Mouse (Mus musculus): ENCODE data around the gene Moxd1. TPM values are rescaled to one million over a fixed set of nuclear protein-coding genes. Genes with fewer than 3 reads are reported as not detected.

Moxd1 gene
- total and polyA plus RNA-seq, 2 experiments from 2014 or later: 12.9 to 14.3 TPM

DNA sequence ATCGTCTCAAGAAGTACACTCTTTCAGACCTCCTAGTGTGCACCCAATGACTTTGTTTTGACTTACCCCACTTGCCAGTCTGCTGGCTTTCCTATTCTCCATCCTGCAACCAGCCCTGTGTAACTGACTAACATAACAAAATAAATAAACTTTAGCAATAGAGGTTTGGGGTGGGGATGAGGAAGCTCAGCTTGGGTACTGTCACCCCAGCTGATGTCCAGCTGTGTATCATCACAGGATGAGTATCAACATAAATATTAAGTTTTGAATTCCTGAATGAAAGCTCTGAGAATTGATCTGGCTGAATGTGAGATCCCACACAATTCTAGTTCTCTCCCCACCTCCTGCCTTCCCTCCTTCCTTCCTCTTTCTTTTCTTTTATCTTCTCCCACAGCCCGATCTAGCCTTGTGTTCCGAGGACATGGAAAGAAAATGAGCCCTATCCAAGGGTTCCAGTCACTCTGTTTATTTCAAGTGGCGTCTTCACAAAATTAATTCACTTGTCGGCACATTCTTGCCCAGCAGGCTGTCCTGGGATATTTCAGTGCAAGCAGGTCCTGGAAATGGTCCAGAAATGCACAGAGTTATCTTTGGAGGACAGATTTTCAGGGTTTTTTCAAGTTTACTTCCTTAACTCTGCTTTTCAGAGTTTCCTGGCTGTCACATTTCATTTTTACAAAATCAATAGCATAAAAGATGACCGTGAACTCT is 5.6 kb upstream of the Moxd1 start:
- H3K27me3 ChIP-seq (ENCODE audit: insufficient read depth, low read length): peaks cover 6% of the 10 kb centered on the region; the same call in 1 of the 2 replicates
- peak; percentile 10 for DNase-seq (ENCODE audit: low spot score)
- H3K4me3 ChIP-seq (ENCODE audit: low read length): no peak overlapping the region
- no peaks in the 10 kb centered on the region for H3K4me1 ChIP-seq (ENCODE audit: insufficient read depth, low read length)
- no peaks in the 10 kb centered on the region for H3K9me3 ChIP-seq (ENCODE audit: low read length)
- H3K4me2 ChIP-seq (ENCODE audit: low read depth, low read length): no peak overlapping the region
- WGBS: 30% methylated on average over 6 of the region's 6 CpGs
- H3K36me3 ChIP-seq (ENCODE audit: insufficient read depth, low read length): no peaks in the 10 kb centered on the region
- no peak for ATAC-seq
- H3K9ac ChIP-seq (replicated peaks; ENCODE audit: low read length): no peak overlapping the region
- TF ChIP-seq CTCF (IDR thresholded peaks at IDR 0.05; ENCODE audit: low read depth): no peak
- H3K27ac ChIP-seq: no peak overlapping the region

DNA sequence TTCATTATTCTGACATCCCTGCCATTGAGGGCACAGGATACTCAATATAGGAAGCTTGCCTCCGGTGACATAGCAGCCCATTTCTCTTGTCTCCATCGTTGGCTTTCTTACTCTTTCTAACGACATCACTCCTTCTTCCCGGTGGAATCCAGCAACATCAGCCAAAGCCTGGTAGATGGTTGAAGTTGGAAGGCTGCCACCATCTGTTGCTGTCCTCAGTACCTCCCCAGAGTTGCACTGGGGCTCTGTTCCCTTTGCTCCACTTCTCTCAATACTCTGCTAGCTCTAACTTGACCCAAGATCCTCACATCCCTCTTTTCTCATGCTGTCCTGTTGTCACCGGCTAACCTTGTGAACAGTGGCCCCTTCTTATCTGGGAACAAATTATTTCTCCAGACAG is 2.4 kb upstream of the Moxd1 start:
- no peak for TF ChIP-seq CTCF (IDR thresholded peaks at IDR 0.05; ENCODE audit: low read depth)
- Histone ChIP-seq H3K4me3 (ENCODE audit: low read length) (no peak overlapping the region), H3K36me3 (ENCODE audit: insufficient read depth, low read length) (no peaks in the 10 kb centered on the region), H3K27ac (no peak overlapping the region), H3K9ac (replicated peaks; ENCODE audit: low read length) (no peak overlapping the region), H3K9me3 (ENCODE audit: low read length) (no peaks in the 10 kb centered on the region), H3K4me2 (ENCODE audit: low read depth, low read length) (no peak overlapping the region), H3K27me3 (ENCODE audit: insufficient read depth, low read length) (peaks cover 18% of the 10 kb centered on the region), H3K4me1 (ENCODE audit: insufficient read depth, low read length) (peaks cover 5% of the 10 kb centered on the region; the same call in 1 of the 2 replicates)
- WGBS: 72% methylated on average over 5 of the region's 5 CpGs
- DNase-seq (ENCODE audit: low spot score) (no peak), ATAC-seq (no peak)

DNA sequence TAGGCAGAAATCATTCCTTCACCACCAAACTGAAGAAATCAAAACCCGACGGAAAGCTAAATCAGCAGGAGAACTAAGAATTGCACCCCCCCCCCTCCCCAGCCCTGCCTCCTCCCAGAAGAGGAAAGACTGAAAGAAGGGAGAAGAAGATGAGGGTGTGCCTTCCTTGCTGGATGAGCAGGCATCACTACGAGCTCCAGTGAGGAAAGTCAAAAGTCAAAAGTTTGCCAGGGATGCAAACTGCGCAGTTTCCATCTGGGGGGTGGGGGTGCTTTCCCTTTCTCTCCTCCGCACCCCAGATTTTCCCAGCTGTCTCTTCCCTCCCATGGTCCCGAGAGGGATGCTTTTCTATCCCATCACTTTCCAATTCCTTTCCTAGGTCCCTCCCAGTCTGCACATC is 406 bp upstream of the Moxd1 start:
- Histone ChIP-seq H3K4me1 (ENCODE audit: insufficient read depth, low read length) (peaks cover 5% of the 10 kb centered on the region; the same call in 1 of the 2 replicates), H3K4me3 (ENCODE audit: low read length) (peak overlapping the region; percentile 41), H3K9ac (replicated peaks; ENCODE audit: low read length) (no peak overlapping the region), H3K27me3 (ENCODE audit: insufficient read depth, low read length) (peaks cover 21% of the 10 kb centered on the region), H3K27ac (no peak overlapping the region), H3K4me2 (ENCODE audit: low read depth, low read length) (peak overlapping the region; percentile 78), H3K9me3 (ENCODE audit: low read length) (no peaks in the 10 kb centered on the region), H3K36me3 (ENCODE audit: insufficient read depth, low read length) (no peaks in the 10 kb centered on the region)
- WGBS: 13% methylated on average over 6 of the region's 6 CpGs
- no peak for DNase-seq (ENCODE audit: low spot score)
- no peak for ATAC-seq
- TF ChIP-seq CTCF (IDR thresholded peaks at IDR 0.05; ENCODE audit: low read depth): no peak

DNA sequence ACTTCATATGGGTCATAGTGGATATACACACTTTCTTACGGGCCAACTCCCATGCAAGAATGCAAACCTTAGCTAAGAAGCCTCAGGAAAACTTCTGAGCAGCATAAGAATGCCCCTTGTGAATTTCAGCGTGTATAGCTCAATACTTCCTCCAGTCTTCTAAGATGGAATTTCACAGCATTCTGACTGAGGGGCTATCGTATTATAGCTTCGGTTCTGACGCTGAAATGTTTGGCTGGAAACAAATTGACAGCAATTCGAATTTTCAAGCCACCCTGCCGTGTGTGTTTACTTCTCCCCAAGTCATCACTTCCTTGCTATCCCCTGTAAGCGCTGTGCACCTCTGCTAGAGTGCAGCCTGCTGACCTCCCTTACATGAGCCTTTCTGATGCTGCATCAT is 1.3 kb downstream of the Moxd1 start:
- Histone ChIP-seq H3K9ac (replicated peaks; ENCODE audit: low read length) (no peak overlapping the region), H3K27me3 (ENCODE audit: insufficient read depth, low read length) (peaks cover 21% of the 10 kb centered on the region), H3K4me3 (ENCODE audit: low read length) (no peak overlapping the region), H3K4me1 (ENCODE audit: insufficient read depth, low read length) (peaks cover 5% of the 10 kb centered on the region; the same call in 1 of the 2 replicates), H3K36me3 (ENCODE audit: insufficient read depth, low read length) (no peaks in the 10 kb centered on the region), H3K27ac (no peak overlapping the region), H3K9me3 (ENCODE audit: low read length) (no peaks in the 10 kb centered on the region), H3K4me2 (ENCODE audit: low read depth, low read length) (0 out of 2 replicates have a peak overlapping the region, but pooled peaks have one; percentile 78)
- 32% methylated on average over 8 of the region's 8 CpGs for WGBS
- ATAC-seq (no peak), DNase-seq (ENCODE audit: low spot score) (peak; percentile 4)
- no peak for TF ChIP-seq CTCF (IDR thresholded peaks at IDR 0.05; ENCODE audit: low read depth)

DNA sequence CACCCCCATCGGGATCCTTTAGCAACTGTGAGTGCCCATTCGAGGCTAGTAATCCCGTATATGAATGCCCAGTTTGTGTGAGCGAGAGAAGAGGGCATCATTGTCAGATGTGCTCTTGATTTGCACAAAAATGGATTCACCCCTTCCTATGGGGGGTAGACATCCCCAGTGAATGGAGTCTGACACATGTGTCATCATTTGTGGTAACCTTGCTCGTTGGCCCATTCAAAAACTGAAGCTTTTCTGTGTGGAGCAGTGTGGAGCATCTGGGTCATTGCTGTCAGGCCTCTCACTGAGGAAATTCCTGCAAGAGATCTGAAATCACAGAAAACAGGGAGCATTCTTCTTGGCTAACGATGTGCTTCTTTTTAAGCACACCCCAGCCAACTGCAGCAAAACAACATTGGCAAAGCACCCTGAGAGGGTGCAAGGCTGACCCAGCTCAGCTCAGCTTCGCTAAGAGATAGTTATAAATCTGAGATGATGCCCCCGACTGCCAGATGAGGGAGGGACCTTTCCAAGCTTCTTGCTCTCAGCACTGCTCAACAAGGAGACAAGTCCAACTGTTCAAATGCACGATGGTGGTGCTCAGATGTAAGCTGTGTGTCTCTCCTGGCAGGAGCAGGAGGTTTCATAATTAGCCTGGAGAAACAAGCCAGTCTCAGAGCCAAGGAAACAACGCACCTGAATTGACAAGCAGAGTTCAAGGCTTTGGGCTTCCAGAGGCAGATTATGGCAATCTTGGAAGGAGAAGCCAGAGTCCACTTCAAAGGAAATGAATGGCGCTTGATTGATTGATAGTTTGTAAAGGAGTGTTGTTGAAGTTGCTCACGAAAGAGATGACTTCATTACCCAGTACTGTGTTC is 5.2 kb downstream of the Moxd1 start:
- no peak overlapping the region for H3K4me3 ChIP-seq (ENCODE audit: low read length)
- no peaks in the 10 kb centered on the region for H3K9me3 ChIP-seq (ENCODE audit: low read length)
- H3K36me3 ChIP-seq (ENCODE audit: insufficient read depth, low read length): no peaks in the 10 kb centered on the region
- no peak overlapping the region; the same call in 1 of the 2 replicates for H3K27ac ChIP-seq
- H3K9ac ChIP-seq (replicated peaks; ENCODE audit: low read length): no peak overlapping the region
- peaks cover 7% of the 10 kb centered on the region; the same call in 1 of the 2 replicates for H3K27me3 ChIP-seq (ENCODE audit: insufficient read depth, low read length)
- DNase-seq (ENCODE audit: low spot score) (peak; percentile 32), ATAC-seq (peak; percentile 84)
- WGBS: 33% methylated on average over 12 of the region's 12 CpGs
- H3K4me1 ChIP-seq (ENCODE audit: insufficient read depth, low read length): peaks cover 2% of the 10 kb centered on the region; the same call in 1 of the 2 replicates
- TF ChIP-seq CTCF (IDR thresholded peaks at IDR 0.05; ENCODE audit: low read depth): no peak
- H3K4me2 ChIP-seq (ENCODE audit: low read depth, low read length): no peak overlapping the region

DNA sequence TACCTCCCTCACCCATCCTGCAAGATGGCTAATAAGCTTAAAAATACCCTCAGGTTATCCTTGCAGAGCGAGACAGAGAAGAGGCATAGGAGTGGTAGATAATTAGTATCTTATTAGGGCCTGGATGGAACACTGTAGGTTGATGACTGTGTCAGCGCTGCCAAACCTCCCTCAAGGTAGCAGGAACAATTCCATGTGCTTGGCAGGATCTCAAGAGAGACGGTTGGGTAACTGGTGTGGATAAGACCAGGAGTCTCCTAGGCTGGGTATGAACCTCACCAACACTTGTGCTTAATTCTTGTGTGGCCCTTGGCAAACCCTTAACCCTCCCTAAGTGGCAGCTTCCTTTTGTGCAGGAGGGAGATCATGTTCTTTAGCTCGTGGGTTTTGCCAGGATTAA is 9.0 kb downstream of the Moxd1 start:
- Histone ChIP-seq H3K9me3 (ENCODE audit: low read length) (no peaks in the 10 kb centered on the region), H3K9ac (replicated peaks; ENCODE audit: low read length) (no peak overlapping the region), H3K27me3 (ENCODE audit: insufficient read depth, low read length) (no peaks in the 10 kb centered on the region), H3K4me3 (ENCODE audit: low read length) (no peak overlapping the region), H3K36me3 (ENCODE audit: insufficient read depth, low read length) (no peaks in the 10 kb centered on the region), H3K27ac (no peak overlapping the region), H3K4me2 (ENCODE audit: low read depth, low read length) (no peak overlapping the region), H3K4me1 (ENCODE audit: insufficient read depth, low read length) (no peaks in the 10 kb centered on the region)
- 65% methylated on average over 4 of the region's 4 CpGs for WGBS
- no peak for TF ChIP-seq CTCF (IDR thresholded peaks at IDR 0.05; ENCODE audit: low read depth)
- no peak for DNase-seq (ENCODE audit: low spot score)
- ATAC-seq: no peak

Measured in hindbrain, postnatal 0 days (tissue).